Mouse (Mus musculus) olfactory bulb, adult 2 months (tissue): ENCODE results near the gene Dlx2. TPM values are rescaled to one million over a fixed set of nuclear protein-coding genes. Genes with fewer than 3 reads are reported as not detected.

ENCODE experiments used
- H3K27ac ChIP-seq: fragments of 200-500 bp; 2 replicates; pipeline ENCODE4 v1.5.1; 2012; ENCODE audit warnings: low read depth, low read length; ENCODE audit not compliant: insufficient read depth
- H3K4me1 ChIP-seq: fragments of 200-500 bp; 2 replicates; pipeline ENCODE4 v1.6.1; 2012; ENCODE audit warnings: low read length; ENCODE audit not compliant: control insufficient read depth, insufficient read depth
- H3K4me3 ChIP-seq: fragments of 200-500 bp; 2 replicates; pipeline ENCODE4 v1.5.1; 2012; ENCODE audit warnings: mild to moderate bottlenecking, low read depth, low read length, moderate library complexity; ENCODE audit not compliant: insufficient read depth
- CTCF ChIP-seq: fragments of 200-500 bp; IDR thresholded peaks from 2 replicates; pipeline ENCODE4 v1.5.1; 2012; ENCODE audit warnings: low read depth, mild to moderate bottlenecking, low read length, moderate library complexity; ENCODE audit not compliant: insufficient read depth
- POLR2A ChIP-seq: fragments of 200-500 bp; IDR thresholded peaks from 2 replicates; pipeline ENCODE4 v1.6.1; 2012; ENCODE audit warnings: mild to moderate bottlenecking, low read depth, low read length, moderate library complexity; ENCODE audit not compliant: insufficient read depth
- WGBS: fragments of 180-500 bp; shearing (Covaris S2); methylation state at CpG from one replicate; pipeline ENCODE4 v1.1.7; 2018; 5-methylcytosine and 5-hydroxymethylcytosine counted together
- polyA plus RNA-seq: library from polyadenylated mRNA; stranded (reverse); fragments of >200 nt; gene quantifications from 2 replicates; pipeline ENCODE4 v1.2.4, GENCODE M21; 2012; ENCODE audit warnings: low replicate concordance; ENCODE audit not compliant: missing spikeins, insufficient read depth, insufficient read length

The Dlx2 gene
- not detected in 2 replicates for polyA plus RNA-seq

GRCm38 (mm10) chr2:71546640-71547071 lies at the start of gene Dlx2:
TSS of gene Dlx2 (minus strand) at chr2:71546754.
- Histone ChIP-seq H3K4me3 (peak within 1 kb of the TSS; percentile 96), H3K4me1 (peaks cover 6% of the 10 kb centered on the region), H3K27ac (peak within 1 kb of the TSS; percentile 98)
- WGBS = under 1% methylated on average over 37 of the region's 37 CpGs
- TF ChIP-seq CTCF (no peak), POLR2A (peak; percentile 92)

DNA sequence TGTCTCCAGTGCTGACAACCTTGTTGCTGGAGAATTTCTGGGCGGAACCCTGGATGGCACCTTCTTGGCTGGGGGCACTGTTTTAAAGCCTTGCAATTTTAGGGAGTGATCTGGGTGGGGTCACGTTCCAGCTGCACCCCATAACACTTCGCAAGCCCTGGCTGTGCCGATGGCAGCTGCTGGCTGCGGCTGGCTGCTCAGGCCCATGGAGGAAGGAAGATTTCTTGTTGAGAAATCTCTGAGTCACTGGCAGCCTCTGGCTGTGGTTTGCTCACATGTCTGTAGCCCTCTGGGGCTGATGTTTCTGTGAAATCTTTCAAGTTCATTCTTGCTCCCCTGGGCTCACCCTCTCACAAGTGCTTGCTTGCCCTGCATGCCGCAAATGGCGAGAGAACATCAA lies 47.9 kb upstream of the Dlx2 start:
- peaks cover 12% of the 10 kb centered on the region for H3K4me1 ChIP-seq
- H3K27ac ChIP-seq = peak overlapping the region; percentile 64; the same call in 1 of the 2 replicates
- no peak overlapping the region for H3K4me3 ChIP-seq
- TF ChIP-seq CTCF (no peak), POLR2A (no peak)
- WGBS = 41% methylated on average over 7 of the region's 7 CpGs

DNA sequence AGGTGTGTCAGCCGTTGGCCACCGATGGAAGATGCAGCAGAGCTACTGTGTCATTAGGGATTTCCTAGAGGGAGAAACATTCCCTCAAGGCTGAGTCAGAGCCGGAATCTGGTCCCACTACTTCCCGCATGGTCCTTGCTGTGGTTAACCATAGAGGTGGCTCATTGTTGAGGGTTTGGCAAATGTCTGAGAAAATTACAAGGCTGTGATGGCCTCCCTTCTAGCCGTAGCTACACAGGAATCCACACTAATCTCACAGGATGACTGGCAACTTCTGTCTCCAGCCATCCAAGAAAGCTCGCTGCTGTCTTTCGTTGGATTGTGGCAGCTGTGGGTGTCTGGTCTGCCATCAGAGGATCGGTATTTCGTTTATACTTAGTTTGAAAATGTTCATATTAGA lies 42.6 kb upstream of the Dlx2 start:
- Histone ChIP-seq H3K4me3 (no peak overlapping the region), H3K4me1 (peaks cover 6% of the 10 kb centered on the region), H3K27ac (no peak overlapping the region)
- 88% methylated on average over 9 of the region's 9 CpGs for WGBS
- no peak for TF ChIP-seq CTCF
- no peak for TF ChIP-seq POLR2A

DNA sequence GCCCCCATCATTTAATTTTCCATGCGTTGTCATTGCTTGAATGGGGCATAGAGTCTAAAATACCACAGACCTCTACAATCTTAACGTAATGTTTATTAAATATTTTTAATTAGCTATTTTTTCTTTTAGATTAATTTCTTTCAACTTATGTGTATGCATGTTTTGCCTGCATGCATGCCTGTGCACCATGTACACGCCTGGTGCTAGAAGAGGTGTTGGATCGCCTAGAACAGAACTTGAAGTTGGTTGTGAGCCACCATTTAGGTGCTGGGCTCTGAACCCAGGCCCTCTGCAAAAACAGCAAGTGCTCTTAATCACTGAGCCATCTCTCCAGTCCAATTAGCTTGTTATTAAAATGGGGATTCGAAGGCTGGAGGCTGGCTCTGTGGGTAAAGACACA lies 34.9 kb upstream of the Dlx2 start:
- Histone ChIP-seq H3K4me3 (peak overlapping the region; percentile 94), H3K4me1 (peaks cover 4% of the 10 kb centered on the region; the same call in 1 of the 2 replicates), H3K27ac (no peak overlapping the region)
- WGBS = 57% methylated on average over 5 of the region's 5 CpGs
- TF ChIP-seq POLR2A (no peak), CTCF (no peak)

- 0 out of 2 replicates have a peak overlapping the region, but pooled peaks have one; percentile 8 for H3K27ac ChIP-seq
- 8% methylated on average over 50 of the region's 50 CpGs for WGBS
- TF ChIP-seq CTCF = peak; percentile 76
- TF ChIP-seq POLR2A = peak; percentile 31; the same call in 1 of the 2 replicates
- H3K4me1 ChIP-seq = peaks cover 4% of the 10 kb centered on the region; the same call in 1 of the 2 replicates
- H3K4me3 ChIP-seq = peak overlapping the region; percentile 94
These were observed 34.3 kb upstream of the Dlx2 start for GRCm38 (mm10) chr2:71580632-71581466.

- 96% methylated on average over 2 of the region's 2 CpGs for WGBS
- peaks cover 4% of the 10 kb centered on the region; the same call in 1 of the 2 replicates for H3K4me1 ChIP-seq
- TF ChIP-seq POLR2A (no peak), CTCF (no peak)
- no peak overlapping the region for H3K27ac ChIP-seq
- no peak overlapping the region for H3K4me3 ChIP-seq
These were observed 30.5 kb upstream of the Dlx2 start for GRCm38 (mm10) chr2:71577059-71577458.

GRCm38 (mm10) chr2:71573736-71574135 lies 27.2 kb upstream of the Dlx2 start:
- TF ChIP-seq CTCF (no peak), POLR2A (no peak)

GRCm38 (mm10) chr2:71566466-71566865 lies 19.9 kb upstream of the Dlx2 start:
- Histone ChIP-seq H3K4me1 (no peaks in the 10 kb centered on the region), H3K4me3 (no peak overlapping the region), H3K27ac (no peak overlapping the region)
- no peak for TF ChIP-seq POLR2A
- no peak for TF ChIP-seq CTCF
- WGBS = 85% methylated on average over 9 of the region's 9 CpGs

More at GRCm38 (mm10) chr2:71573736-71574135, 27.2 kb upstream of the Dlx2 start:
- WGBS = 83% methylated on average over 4 of the region's 4 CpGs
- Histone ChIP-seq H3K4me1 (no peaks in the 10 kb centered on the region), H3K27ac (no peak overlapping the region), H3K4me3 (no peak overlapping the region)

DNA sequence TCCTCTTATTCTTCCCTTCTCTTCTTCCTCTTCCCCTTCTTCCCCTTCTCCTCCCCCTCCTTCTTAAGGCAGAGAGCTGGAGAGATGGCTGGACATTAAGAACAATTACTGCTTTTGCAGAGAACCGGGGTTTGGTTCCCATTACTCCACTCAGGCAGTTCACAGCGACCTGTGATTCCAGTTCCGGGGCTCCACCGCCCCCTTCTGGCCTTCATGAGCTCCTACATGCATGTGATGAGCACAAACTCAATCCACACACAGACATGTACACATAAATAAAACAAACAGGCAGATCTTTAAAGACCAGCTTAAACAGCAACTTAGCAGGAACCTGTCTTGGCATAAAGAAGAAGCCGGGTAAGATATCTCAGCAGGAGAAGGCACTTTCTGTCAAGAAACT lies 9.5 kb upstream of the Dlx2 start:
- no peak overlapping the region for H3K27ac ChIP-seq
- TF ChIP-seq CTCF = no peak
- H3K4me1 ChIP-seq = peaks cover 4% of the 10 kb centered on the region; the same call in 1 of the 2 replicates
- 66% methylated on average over 5 of the region's 5 CpGs for WGBS
- no peak overlapping the region for H3K4me3 ChIP-seq

DNA sequence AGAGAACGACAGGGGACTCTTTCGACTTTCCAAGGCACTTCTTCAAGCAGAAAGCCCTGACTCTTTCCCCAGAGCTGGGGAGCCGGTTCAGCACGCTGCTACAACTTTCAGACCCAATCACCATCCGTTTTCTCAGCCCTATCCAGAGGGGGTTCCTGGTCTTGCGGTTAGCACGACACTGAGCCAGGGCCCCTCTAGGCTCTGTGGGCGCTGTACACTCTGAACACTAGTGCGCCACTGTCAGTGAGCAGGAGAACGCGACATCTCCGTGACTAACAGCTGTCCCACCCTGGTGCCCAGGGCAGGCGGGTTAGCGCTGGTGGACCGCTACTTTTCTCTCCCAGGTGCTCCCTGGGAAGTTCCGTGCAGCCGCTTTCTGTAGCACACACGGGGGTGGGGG lies 5.2 kb upstream of the Dlx2 start:
- H3K27ac ChIP-seq = no peak overlapping the region
- TF ChIP-seq CTCF (no peak), POLR2A (no peak)
- no peak overlapping the region for H3K4me3 ChIP-seq
- peaks cover 6% of the 10 kb centered on the region; the same call in 1 of the 2 replicates for H3K4me1 ChIP-seq
- WGBS = 24% methylated on average over 18 of the region's 18 CpGs
